Mouse (Mus musculus) embryonic fibroblast, embryonic 13.5 days (primary cell): ENCODE data around the gene Enthd1.

Experiments used
- CTCF ChIP-seq: IDR thresholded peaks from 2 replicates; pipeline ENCODE4 v1.5.1; 2011; ENCODE audit warnings: mild to moderate bottlenecking, control low read depth, low read length, moderate library complexity, borderline replicate concordance; ENCODE audit not compliant: insufficient read depth
- POLR2A ChIP-seq: IDR thresholded peaks from 2 replicates; pipeline ENCODE4 v1.6.1; 2011; ENCODE audit warnings: low read depth, mild to moderate bottlenecking, control low read depth, low read length, moderate library complexity

DNA sequence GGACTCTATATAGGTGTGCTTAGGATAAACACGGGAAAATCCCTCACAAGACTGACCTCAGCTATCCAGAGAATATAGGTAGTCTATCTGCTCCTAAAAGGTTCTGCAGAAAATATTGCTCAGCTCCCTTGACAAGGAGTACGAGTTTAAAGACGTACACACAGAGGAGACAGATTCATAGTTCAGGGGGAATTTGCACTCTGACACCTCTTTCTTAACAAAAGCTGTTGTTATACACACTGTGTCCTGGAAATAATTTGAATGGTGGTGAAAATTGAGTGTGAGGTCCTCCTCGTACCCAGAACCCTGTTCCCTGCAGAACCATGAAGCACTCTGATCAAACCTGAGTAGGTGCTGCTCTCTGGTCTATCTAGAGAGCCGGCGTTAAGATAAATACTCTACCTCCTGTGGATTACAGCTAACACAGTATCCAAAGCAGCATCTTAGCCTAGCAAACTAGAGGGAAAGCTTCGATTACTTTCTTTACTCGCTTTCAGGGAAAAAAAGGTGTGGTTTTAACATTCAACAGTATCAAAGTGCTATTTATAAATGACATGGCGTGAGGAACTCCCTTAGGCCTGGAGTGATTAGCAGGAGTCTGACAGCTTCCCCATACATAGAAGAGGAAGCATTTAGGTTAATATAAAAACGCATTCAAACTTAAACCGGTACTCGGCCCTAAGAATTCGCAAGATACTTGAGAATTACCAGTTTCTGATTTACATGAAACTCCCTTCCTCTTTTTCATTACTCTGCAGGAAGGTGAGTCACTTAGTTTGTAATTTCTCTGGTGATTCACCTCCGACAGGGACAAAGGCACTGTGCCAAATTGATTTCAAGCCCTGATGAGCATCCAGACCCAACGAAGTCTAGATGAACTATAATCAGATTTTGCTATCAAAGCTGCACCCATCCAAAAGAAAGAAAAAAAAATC lies 4.0 kb downstream of the Enthd1 start:
- no peak for TF ChIP-seq CTCF
- no peak for TF ChIP-seq POLR2A
